Mouse (Mus musculus) mature B cell (primary cell): ENCODE data around the gene Tph1.

ENCODE experiments used
- in situ Hi-C: fragments of 300-500 bp; cut with MboI; formaldehyde crosslinking; loops from 2 replicates; pipeline ENCODE4 v1.14.3; 2019

Tph1 gene

GRCm38 (mm10) chr7:46601097-46601496 lies 71.2 kb downstream of the Tph1 start:
- in situ Hi-C loops: loop anchor here (5.0 kb wide), 1 partner anchor 209 kb away; no protein-coding TSS in a partner anchor

DNA sequence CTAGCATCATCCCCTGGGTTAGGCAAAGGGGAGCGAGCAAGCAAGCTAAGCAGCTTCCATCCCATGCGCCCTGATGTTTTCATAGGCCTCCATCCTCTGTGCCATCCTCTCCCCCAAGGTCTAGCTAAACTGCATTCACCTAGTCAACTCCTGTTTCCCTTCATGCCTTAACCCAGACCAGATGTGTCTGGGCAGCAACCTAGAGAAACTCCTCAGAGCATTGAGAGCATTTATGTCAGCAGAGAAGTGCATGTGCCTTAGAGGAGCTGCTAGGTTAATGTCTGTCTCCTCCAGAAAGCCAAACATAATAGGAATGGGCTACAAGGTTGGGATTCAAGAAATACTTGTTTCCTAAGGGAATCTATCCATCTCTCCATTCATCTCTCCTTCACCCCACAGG lies 75.3 kb downstream of the Tph1 start:
- in situ Hi-C loops: no loop called here
